Mouse (Mus musculus) gonadal fat pad, adult 2 months (tissue): ENCODE results near the gene Tmem238l. TPM values are rescaled to one million over a fixed set of nuclear protein-coding genes. Genes with fewer than 3 reads are reported as not detected.

Source experiments
- polyA plus RNA-seq: library from polyadenylated mRNA; depleted of rRNA; stranded (reverse); fragments of >200 nt; gene quantifications from 2 replicates; pipeline ENCODE4 v1.2.3, GENCODE M21; 2012; rRNA removed

The Tmem238l gene
- polyA plus RNA-seq, 1 experiment, result 58.8 TPM

Other genes starting within 250 kb of the Tmem238l start
- 0.73 and 1.1 TPM in 2 replicates for gene Pirt, start 44.7 kb upstream of the Tmem238l start, polyA plus RNA-seq
- 2.9 and 4.0 TPM in 2 replicates for gene Tmem220, start 68.5 kb downstream of the Tmem238l start, polyA plus RNA-seq
- 15.6 and 17.6 TPM in 2 replicates for gene Adprm, start 96.0 kb downstream of the Tmem238l start, polyA plus RNA-seq
- 3.0 and 4.4 TPM in 2 replicates for gene Sco1, start 96.0 kb downstream of the Tmem238l start, polyA plus RNA-seq
- not detected in 2 replicates for gene Myh3, start 121.7 kb downstream of the Tmem238l start, polyA plus RNA-seq
- 0.09 and 0.20 TPM in 2 replicates for gene Myh2, start 214.4 kb downstream of the Tmem238l start, polyA plus RNA-seq
- 0.14 and 2.1 TPM in 2 replicates for gene Myh1, start 243.4 kb downstream of the Tmem238l start, polyA plus RNA-seq